Mouse (Mus musculus): Measurements from ENCODE around the gene Nwd2.

GRCm38 (mm10) chr5:63697196-63697595 is 48.3 kb downstream of the Nwd2 start:
- TF ChIP-seq FLI1 (IDR thresholded peaks at IDR 0.05; ENCODE audit: low read length), result no peak
- TF ChIP-seq GATA1 (IDR thresholded peaks at IDR 0.05; ENCODE audit: borderline replicate concordance, low read length), result no peak

Measured in megakaryocyte, embryonic 14.5 days (primary cell).